Mouse (Mus musculus) layer of hippocampus, adult 11-12 months (tissue): ENCODE results near the gene Bmp2.

Source experiments
- DNase-seq: peaks from one replicate; pipeline ENCODE4 v3.0.0; 2022; ENCODE audit warnings: low spot score

Bmp2 gene

DNA sequence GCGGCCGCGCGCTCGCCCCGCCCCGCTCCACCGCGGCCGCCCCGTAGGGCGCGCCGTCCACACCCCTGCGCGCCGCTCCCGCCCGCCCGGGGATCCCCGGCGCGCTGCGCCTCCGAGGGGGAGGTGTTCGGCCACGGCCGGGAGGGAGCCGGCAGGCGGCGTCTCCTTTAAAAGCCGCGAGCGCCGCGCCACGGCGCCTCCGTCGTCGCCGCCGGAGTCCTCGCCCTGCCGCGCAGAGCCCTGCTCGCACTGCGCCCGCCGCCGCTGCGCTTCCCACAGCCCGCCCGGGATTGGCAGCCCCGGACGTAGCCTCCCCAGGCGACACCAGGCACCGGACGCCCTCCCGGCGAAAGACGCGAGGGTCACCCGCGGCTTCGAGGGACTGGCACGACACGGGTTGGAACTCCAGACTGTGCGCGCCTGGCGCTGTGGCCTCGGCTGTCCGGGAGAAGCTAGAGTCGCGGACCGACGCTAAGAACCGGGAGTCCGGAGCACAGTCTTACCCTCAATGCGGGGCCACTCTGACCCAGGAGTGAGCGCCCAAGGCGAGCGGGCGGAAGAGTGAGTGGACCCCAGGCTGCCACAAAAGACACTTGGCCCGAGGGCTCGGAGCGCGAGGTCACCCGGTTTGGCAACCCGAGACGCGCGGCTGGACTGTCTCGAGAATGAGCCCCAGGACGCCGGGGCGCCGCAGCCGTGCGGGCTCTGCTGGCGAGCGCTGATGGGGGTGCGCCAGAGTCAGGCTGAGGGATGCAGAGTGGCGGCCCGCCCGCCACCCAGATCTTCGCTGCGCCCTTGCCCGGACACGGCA lies at the start of gene Bmp2:
TSS of gene Bmp2 (plus strand) at position 129 of the 811 bp plus-strand sequence.
- DNase-seq: peak; percentile 16

DNA sequence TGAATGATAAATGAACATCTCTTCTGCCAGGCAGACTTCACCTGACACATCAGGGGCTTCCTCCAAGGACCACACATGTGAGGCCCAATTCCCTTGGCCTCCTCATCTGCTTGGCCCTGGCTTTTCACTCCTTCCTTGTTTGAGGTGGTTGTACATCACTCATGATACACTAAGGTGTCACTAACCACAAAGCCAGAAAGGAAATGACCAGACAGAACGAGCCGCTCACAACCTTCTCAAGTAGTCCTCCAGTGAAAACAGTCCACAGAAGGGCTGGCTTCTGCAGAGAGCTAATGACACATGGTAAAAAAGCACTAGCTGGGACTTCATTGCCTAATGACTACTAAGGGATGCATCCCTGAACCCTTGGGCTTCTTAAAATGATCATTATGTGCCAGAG lies 46.3 kb upstream of the Bmp2 start:
- DNase-seq: no peak

DNA sequence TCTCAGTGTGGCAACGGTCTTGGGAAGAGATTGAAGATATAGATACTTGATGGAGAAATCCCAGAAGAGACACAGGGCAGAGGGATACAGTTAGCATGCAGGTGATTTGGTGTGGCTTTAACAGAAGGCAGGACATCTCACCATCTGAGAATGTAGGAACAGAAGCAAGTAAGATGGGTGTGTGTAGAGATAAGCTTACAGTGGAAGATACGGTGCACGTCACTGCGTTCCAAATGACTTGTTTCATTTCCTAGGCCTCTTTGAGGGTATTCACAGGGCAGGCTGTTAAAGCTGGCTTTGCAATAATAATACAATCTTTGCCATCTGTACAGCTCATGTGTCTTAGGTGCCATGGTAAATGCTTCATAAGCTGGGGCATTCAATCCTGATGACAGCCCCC lies 44.9 kb upstream of the Bmp2 start:
- no peak for DNase-seq

DNA sequence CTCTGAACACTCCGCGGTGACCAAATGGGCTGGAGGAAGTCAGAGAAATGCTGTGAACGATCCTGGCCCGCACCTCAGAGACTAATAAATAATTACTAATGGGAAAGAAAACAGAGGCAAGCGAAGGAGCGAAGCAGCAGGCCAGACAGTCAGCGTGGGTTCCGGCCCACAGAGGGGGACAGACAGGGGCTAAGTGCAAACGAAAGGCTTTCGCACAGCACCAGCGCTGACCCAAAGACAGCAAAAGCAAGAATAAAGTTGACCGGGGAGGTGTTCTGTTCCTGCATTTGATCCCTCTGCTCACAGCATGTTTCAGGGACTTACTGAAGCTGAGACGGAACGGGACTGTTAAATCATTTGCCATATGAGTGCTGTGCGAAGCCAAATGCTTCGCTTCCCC lies 42.8 kb upstream of the Bmp2 start:
- DNase-seq: no peak

DNA sequence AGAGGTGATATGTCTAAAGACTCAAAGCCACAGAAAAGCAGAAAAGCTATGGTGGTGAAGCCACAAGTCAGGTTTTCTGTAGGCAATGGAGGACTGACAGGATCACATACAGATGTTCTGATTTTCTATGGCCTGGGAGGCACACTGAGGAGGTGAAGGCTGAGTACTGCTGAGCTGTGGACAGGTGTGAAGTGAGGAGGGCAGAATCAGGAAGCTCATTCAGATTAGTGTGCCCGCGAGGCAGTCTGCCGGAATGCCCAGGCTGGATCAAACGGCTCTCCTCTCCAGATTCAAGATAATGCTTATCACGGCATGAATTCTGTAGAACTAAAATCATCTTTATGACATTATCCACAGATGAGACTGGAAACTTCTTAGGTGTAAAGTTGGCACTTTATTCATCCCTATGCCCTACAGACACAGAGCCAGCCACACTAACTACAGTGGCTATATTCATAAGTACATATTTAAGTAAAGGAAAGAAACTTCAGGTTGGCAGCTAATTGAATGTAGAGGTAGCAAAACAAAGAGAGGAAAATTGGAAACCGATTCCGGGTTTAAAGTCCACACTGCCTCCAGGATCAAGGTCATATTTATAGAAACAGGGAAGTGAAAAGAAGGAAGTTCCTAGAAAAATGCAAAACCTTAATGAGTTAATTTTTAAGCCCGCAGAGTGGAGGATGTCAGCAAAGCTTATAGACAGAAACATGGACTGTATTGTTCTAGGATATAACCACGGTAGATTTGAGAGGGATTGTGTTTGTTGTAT lies 40.8 kb upstream of the Bmp2 start:
- no peak for DNase-seq

DNA sequence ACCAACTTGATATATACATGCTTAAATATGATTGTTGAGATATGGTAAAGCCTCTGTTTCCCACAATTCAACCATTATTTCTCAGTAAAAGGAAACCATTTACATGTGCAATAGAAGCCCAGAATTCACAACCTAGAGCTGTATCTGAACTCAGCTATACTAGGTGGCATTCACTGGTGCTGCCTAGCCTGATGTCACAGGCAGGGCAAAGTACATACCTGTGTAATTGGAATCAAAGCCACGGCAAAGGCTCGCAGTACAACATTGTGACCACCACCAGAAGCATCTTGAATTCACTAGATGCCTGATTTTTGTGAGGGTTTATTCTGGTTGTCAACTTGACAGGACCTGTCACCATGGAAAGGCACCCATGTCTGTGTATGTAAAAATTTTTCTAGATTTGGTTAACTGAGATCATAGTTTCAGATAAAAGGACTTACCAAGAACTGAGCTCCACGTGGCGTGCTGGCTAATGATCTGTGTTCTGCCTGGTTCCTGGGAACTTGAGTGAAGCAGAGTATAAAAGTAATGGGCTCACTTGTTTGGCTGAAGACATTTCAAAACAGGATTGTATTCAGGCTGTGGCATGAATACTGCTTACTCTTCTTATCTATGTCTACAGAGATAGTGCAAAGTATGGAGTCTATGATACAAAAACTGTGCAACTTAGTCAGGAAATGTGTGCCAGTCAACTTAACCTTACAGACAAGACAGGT lies 35.5 kb upstream of the Bmp2 start:
- no peak for DNase-seq

DNA sequence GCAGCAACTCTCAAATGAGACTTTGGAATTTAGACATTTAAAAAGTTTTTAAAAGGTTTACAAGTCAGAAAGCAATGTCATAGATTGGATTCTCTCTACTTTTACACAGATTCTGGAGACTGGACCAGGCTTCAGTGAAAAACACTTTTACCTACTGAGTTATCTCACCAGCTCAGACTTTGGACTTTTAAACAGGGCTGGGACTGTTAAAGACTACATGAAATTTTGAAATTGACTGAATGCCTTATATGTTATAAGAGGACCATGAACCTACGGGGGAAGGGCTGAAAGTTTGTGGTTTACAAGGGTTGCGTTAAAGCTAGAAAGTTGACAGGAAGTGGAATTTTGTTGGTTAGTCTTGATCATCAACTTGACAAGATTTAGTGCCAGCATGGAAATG lies 34.1 kb upstream of the Bmp2 start:
- DNase-seq: no peak

DNA sequence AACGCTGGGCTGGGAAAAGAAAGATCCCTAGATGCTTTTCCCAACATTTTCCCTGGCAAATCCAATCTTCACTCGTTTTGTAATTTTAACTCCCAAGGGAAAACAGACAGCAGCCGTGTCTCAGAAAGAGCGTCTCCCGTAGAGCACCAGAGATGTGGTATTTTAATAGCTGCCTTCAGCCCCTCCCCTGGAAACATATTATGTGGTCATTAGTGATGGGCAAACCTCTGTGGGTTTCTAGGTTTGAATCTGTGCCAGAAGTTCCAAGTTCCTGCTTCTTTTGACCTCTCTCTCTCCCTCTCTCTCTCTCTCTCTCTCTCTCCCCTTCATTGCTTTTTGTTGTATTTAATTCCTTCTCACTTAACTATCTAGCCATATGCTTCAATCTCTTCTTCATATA lies 30.8 kb upstream of the Bmp2 start:
- DNase-seq: no peak

DNA sequence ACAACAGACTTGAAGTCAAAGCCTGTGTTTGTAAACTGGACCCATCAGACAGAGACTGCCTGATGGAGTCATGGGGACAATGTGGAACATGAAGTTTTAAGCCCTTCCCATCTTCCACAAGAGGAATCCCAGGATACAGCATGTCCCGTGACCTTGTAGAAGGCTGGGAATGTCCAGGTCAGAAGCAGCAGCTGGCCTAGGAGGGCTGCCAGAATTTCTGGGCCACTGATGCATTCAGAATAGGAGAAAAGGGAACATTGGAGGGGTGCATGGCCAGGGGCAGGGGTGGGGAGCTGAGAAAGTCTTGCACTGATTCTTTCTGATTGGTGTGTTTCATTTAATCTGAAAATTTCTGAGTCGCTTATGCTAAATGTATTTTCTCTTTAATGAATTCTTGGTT lies 29.8 kb upstream of the Bmp2 start:
- DNase-seq: no peak

DNA sequence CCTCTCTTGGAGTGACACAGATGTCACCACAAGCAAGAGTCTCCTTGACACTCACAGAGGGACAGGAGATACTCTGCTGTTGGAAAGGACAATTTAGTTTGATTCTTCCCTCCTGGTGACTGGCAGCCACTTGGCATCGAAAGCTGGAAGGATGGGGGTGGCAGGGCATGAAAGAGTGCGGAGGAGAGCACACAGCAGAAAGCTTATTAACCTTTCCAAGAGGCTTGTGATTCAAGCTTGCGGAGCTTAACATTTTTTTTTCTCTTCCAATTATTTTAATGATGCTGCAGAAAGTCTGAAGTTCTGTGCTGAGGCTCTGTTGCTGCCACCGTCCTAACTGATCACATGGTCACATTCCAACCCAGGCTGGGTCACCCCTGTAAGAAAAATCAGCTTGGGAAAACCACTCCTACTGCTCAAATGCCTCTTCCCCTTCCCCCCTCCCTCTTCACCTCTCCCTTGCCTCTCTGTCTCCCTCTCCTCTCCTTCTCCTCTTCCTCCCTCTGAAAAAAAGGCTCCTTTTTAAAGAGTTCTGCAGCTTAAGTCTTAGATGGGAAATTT lies 26.3 kb upstream of the Bmp2 start:
- DNase-seq: no peak

DNA sequence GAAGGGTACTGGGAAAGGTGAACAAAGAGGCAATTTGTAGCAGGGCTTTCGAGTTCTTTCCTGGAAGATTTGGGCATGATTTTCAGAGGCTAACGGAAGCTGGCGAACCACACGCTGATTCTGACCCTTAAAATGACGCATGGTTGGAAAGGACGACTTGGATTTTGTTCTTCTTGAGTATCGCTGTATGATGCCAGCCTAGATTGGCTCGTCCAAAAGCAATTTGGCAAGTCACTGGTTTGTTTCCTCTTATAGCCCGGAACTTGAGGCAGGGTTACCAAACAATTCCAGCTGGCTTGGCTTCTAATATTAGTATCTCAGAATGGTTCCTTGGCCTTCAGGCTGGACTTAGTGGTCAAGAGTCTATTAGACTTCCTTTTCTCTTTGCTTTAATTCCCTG lies 22.6 kb upstream of the Bmp2 start:
- no peak for DNase-seq

DNA sequence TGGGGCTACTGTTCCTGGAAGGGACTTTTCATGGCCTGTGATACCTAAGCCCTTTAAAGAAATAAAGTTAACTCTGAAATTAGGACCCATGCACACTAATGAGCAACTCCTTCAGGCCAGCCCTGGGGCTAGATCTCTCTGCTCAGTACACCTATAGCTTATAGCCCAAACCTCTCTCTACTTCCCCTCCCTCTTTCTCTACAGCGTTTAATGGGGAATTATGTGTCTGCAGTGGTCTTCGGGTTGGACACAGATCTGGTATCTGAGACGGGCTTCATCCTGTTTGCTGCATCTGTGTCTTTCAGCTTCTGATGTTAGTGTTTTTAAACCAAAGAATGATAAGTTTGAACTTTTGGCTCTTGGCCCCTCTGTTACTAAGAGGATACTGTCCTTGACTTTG lies 18.9 kb upstream of the Bmp2 start:
- DNase-seq: no peak

DNA sequence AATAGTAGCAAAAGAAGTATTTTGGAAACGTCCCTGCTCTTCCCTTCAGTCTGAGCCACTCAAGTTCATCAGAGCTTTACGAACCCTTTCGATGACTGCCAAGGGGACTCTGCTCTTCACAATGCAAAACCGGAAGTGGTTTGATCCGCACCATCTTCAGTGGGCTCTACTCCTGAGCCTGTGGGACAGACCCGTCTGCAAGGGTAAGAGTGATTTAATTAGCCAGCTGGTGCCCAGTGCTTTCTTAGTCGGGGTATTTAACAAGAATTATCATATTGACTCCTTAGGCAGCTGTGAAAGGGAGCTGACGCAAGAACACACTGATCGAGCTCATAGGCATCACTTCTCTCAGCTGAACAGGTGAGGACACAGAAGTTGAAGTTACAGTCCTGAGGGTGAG lies 16.5 kb upstream of the Bmp2 start:
- DNase-seq: no peak

DNA sequence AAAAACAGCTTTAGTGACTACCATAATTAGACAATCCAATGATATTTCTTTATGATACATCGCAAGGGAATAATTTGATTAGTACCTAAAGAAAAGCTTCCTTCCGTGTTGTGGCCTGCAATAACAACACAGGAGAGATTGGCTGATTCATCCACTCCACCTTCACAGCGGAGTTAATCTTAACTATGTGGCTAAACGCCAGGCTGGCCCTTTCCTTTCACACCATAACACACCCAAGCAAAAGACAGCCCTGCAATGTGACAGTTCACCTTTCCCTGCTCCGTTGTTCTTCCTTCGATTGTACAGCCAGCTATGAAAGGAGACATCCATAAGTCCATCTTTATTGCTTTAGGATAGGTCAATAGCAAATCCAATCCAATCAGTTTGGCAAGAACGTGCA lies 15.1 kb upstream of the Bmp2 start:
- DNase-seq: no peak

DNA sequence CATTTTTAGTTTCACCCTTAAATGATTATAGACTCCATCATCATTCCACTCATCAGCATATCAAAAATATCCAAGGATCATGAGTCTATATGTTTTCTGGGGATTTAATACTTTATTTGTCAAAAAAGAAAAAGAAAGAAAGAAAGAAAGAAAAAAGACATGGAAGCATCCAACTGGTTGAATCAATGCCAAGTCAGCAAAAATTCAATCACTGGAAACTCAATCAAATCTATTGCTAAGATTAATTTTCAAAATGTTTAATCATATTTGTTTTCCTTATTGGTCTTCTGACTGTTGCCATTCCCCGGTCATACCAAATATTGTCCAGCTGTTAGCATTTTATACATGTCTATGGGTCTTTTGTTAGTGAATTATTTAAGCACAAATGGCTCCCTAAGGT lies 11.3 kb upstream of the Bmp2 start:
- no peak for DNase-seq

DNA sequence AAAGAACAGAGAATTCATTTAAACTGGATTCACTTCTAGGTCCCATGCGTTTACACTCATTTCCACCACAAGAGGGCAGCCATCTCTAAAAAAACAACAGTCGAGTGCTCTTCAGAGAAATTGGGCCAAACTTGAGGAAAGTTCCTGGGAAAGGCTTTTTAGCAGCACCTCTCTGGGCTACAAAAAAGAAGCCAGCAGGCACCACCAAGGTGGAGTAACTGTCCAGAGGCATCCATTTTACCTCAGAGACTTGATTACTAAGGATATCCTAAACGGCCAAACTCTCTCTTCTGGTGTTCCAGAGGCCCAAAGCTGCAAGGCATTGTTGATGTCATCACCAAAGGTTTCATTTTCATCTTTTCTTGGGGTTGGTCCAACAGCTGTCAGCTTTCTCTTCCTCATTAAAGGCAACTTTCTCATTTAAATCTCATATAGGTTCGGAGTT lies 1.7 kb upstream of the Bmp2 start:
- peak; percentile 78 for DNase-seq

DNA sequence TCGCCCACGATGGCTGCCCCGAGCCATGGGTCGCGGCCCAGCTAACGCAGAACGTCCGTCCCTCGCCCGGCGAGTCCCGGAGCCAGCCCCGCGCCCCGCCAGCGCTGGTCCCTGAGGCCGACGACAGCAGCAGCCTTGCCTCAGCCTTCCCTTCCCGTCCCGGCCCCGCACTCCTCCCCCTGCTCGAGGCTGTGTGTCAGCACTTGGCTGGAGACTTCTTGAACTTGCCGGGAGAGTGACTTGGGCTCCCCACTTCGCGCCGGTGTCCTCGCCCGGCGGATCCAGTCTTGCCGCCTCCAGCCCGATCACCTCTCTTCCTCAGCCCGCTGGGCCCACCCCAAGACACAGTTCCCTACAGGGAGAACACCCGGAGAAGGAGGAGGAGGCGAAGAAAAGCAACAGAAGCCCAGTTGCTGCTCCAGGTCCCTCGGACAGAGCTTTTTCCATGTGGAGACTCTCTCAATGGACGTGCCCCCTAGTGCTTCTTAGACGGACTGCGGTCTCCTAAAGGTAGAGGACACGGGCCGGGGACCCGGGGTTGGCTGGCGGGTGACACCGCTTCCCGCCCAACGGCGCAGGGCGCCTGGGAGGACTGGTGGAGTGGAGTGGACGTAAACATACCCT lies 995 bp downstream of the Bmp2 start:
- no peak for DNase-seq

DNA sequence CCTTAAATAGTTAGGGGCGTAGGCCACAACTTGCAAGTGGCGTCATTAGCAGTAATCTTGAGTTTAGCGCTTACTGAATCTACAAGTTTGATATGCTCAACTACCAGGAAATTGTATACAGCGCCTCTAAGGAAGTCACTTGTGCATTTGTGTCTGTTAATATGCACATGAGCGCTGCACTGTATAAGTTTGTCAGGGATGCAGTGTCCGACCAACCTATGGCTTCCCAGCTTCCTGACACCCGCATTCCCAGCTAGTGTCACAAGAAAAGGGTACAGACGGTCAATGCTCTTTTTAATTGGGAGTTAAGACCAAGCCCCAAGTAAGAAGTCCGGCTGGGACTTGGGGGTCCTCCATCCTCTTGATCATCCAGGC lies 1.9 kb downstream of the Bmp2 start:
- no peak for DNase-seq

DNA sequence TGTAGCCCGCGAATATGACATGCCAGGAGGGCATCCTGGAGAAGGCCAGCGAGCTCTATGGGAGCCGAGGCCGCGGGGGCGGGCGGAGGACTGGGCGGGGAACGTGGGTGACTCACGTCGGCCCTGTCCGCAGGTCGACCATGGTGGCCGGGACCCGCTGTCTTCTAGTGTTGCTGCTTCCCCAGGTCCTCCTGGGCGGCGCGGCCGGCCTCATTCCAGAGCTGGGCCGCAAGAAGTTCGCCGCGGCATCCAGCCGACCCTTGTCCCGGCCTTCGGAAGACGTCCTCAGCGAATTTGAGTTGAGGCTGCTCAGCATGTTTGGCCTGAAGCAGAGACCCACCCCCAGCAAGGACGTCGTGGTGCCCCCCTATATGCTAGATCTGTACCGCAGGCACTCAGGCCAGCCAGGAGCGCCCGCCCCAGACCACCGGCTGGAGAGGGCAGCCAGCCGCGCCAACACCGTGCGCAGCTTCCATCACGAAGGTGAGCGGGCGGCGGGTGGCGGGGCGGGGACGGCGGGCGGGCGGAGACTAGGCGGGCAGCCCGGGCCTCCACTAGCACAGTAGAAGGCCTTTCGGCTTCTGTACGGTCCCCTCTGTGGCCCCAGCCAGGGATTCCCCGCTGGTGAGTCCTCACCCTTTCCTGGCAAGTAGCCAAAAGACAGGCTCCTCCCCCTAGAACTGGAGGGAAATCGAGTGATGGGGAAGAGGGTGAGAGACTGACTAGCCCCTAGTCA lies 2.5 kb downstream of the Bmp2 start:
- no peak for DNase-seq

DNA sequence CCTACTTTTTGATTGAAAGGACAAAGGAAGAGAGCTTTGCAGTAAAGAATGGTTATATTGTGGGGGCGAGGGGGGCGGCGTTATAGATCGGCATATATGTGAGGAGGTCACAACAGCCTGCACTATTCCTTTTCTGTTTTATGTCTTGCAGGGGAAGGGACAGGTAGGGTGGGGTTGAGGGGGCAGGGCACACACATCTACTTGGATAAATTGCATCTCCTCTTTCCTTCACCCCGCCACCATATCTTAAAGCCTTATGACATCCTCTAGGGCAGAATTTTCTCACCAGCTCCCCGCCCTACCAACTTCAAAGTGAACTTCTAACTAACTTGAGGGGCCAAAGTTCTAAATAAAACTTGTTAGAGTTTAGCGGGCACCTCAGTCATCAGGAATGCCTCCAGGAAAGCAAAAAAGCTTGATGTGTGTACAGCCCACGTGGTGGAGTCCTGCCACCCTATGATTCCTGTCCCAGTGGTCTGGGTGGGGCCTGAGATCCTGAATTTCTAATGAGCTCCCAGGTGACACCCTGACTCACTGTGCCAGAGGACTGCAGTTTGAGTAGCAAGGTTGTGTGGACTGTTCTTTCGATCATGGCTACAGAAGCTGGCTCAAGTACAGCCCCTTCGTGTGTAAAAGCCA lies 12.4 kb downstream of the Bmp2 start:
- no peak for DNase-seq

DNA sequence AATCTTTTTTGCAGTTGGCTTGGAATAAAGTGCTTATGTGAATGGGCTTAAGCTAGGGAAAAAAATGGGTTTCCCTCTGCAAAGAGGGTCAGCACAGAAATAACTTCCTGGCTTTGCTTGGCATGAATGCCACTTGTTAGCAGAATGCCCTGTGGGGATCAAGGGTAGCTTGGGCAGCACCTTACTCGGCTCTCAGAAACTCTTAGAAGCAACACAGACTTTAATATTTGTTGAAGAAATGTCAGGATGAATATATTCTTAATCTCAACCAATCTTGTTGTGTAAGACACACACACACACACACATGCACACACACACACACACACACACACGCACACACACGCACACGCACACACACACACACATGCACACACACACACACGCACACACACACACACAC lies 13.5 kb downstream of the Bmp2 start:
- DNase-seq: no peak
